Mouse (Mus musculus) forebrain, embryonic 15.5 days (tissue): ENCODE measurements around the gene Alpl. TPM values are rescaled to one million over a fixed set of nuclear protein-coding genes. Genes with fewer than 3 reads are reported as not detected.

Experiments
- ATAC-seq: fragments of 200-750 bp; cut with Nextera tagmentation; replicated peaks from 2 replicates; pipeline ENCODE4 v1.8.0; 2017; ENCODE audit warnings: mild to moderate bottlenecking, moderate TSS enrichment, moderate library complexity
- H3K27ac ChIP-seq: fragments of 300-500 bp; sonication (generic); replicated peaks from 2 replicates; pipeline ENCODE4 v1.5.1; 2015; ENCODE audit warnings: mild to moderate bottlenecking, inconsistent platforms
- H3K27me3 ChIP-seq: fragments of 300-500 bp; sonication (generic); 2 replicates; pipeline ENCODE4 v1.6.1; 2015; ENCODE audit warnings: inconsistent platforms
- H3K36me3 ChIP-seq: fragments of 300-500 bp; sonication (generic); 2 replicates; pipeline ENCODE4 v1.6.1; 2015; ENCODE audit warnings: mild to moderate bottlenecking, inconsistent platforms
- H3K4me1 ChIP-seq: fragments of 300-500 bp; sonication (generic); 2 replicates; pipeline ENCODE4 v1.6.1; 2015; ENCODE audit warnings: inconsistent platforms
- H3K4me2 ChIP-seq: fragments of 300-500 bp; sonication (generic); replicated peaks from 2 replicates; pipeline ENCODE4 v1.6.1; 2015; ENCODE audit warnings: mild to moderate bottlenecking, inconsistent platforms
- H3K4me3 ChIP-seq: fragments of 300-500 bp; sonication (generic); 2 replicates; pipeline ENCODE4 v1.5.1; 2015; ENCODE audit warnings: mild to moderate bottlenecking, inconsistent platforms
- H3K9ac ChIP-seq: fragments of 300-500 bp; sonication (generic); replicated peaks from 2 replicates; pipeline ENCODE4 v1.6.1; 2015; ENCODE audit warnings: mild to moderate bottlenecking, inconsistent platforms
- H3K9me3 ChIP-seq: fragments of 300-500 bp; sonication (generic); 2 replicates; pipeline ENCODE4 v1.6.1; 2016; ENCODE audit warnings: inconsistent platforms
- WGBS: fragments of 180-500 bp; shearing (Covaris S2); methylation state at CpG from one replicate; pipeline ENCODE4 v1.1.7; 2015; ENCODE audit warnings: mixed read lengths; 5-methylcytosine and 5-hydroxymethylcytosine counted together
- polyA plus RNA-seq: library from polyadenylated mRNA; unstranded; fragments of >200 nt; fragmentation: Nextera tagmentation; extraction: Ambion mirVana; gene quantifications from 2 replicates; pipeline ENCODE4 v1.2.1, GENCODE M21; 2015

The Alpl gene
- polyA plus RNA-seq, 1 experiment from 2014 or later = 8.1 TPM

GRCm38 (mm10) chr4:137747091-137747490, 49.1 kb downstream of the Alpl start:
- Histone ChIP-seq H3K36me3 (no peaks in the 10 kb centered on the region), H3K9me3 (no peaks in the 10 kb centered on the region), H3K4me3 (no peak overlapping the region), H3K4me1 (no peaks in the 10 kb centered on the region), H3K27ac (no peak overlapping the region), H3K9ac (no peak overlapping the region), H3K27me3 (no peaks in the 10 kb centered on the region), H3K4me2 (no peak overlapping the region)
- WGBS = 88% methylated on average over 9 of the region's 9 CpGs
- ATAC-seq = no peak

GRCm38 (mm10) chr4:137744433-137744918, 51.7 kb downstream of the Alpl start:
- WGBS = 59% methylated on average over 13 of the region's 13 CpGs
- no peaks in the 10 kb centered on the region for H3K27me3 ChIP-seq
- no peaks in the 10 kb centered on the region for H3K9me3 ChIP-seq
- H3K4me2 ChIP-seq = no peak overlapping the region
- peak; percentile 41; the same call in 1 of the 2 replicates for ATAC-seq
- no peaks in the 10 kb centered on the region for H3K36me3 ChIP-seq
- H3K9ac ChIP-seq = no peak overlapping the region
- H3K4me3 ChIP-seq = no peak overlapping the region
- peaks cover 1% of the 10 kb centered on the region; the same call in 1 of the 2 replicates for H3K4me1 ChIP-seq
- no peak overlapping the region for H3K27ac ChIP-seq

- no peak for ATAC-seq
- 61% methylated on average over 7 of the region's 7 CpGs for WGBS
- Histone ChIP-seq H3K9ac (no peak overlapping the region), H3K4me2 (no peak overlapping the region), H3K36me3 (no peaks in the 10 kb centered on the region), H3K4me1 (peaks cover 4% of the 10 kb centered on the region; the same call in 1 of the 2 replicates), H3K27ac (no peak overlapping the region), H3K4me3 (no peak overlapping the region), H3K9me3 (no peaks in the 10 kb centered on the region), H3K27me3 (no peaks in the 10 kb centered on the region)
Observed at GRCm38 (mm10) chr4:137743791-137744190, 52.4 kb downstream of the Alpl start.

GRCm38 (mm10) chr4:137740350-137740749, 55.8 kb downstream of the Alpl start:
- WGBS = 88% methylated on average over 7 of the region's 7 CpGs
- no peak for ATAC-seq
- H3K27ac ChIP-seq = no peak overlapping the region
- no peak overlapping the region for H3K4me3 ChIP-seq
- no peaks in the 10 kb centered on the region for H3K36me3 ChIP-seq
- no peak overlapping the region for H3K9ac ChIP-seq
- no peaks in the 10 kb centered on the region for H3K27me3 ChIP-seq
- no peak overlapping the region for H3K4me2 ChIP-seq
- H3K9me3 ChIP-seq = no peaks in the 10 kb centered on the region
- H3K4me1 ChIP-seq = peaks cover 11% of the 10 kb centered on the region

GRCm38 (mm10) chr4:137739151-137739923, 56.8 kb downstream of the Alpl start:
- Histone ChIP-seq H3K4me2 (peak overlapping the region; percentile 34), H3K4me3 (no peak overlapping the region), H3K36me3 (no peaks in the 10 kb centered on the region), H3K4me1 (peaks cover 11% of the 10 kb centered on the region), H3K9me3 (no peaks in the 10 kb centered on the region), H3K9ac (no peak overlapping the region), H3K27ac (no peak overlapping the region), H3K27me3 (no peaks in the 10 kb centered on the region)
- 55% methylated on average over 9 of the region's 9 CpGs for WGBS
- peak; percentile 78 for ATAC-seq

- H3K4me3 ChIP-seq = no peak overlapping the region
- H3K4me2 ChIP-seq = no peak overlapping the region
- no peaks in the 10 kb centered on the region for H3K27me3 ChIP-seq
- no peaks in the 10 kb centered on the region for H3K9me3 ChIP-seq
- 64% methylated on average over 3 of the region's 3 CpGs for WGBS
- no peak for ATAC-seq
- no peak overlapping the region for H3K27ac ChIP-seq
- H3K9ac ChIP-seq = no peak overlapping the region
- H3K4me1 ChIP-seq = peaks cover 11% of the 10 kb centered on the region
- no peaks in the 10 kb centered on the region for H3K36me3 ChIP-seq
Observed at GRCm38 (mm10) chr4:137737760-137738159, 58.4 kb downstream of the Alpl start.

GRCm38 (mm10) chr4:137736220-137736701, 59.9 kb downstream of the Alpl start:
- H3K36me3 ChIP-seq = no peaks in the 10 kb centered on the region
- ATAC-seq = no peak
- H3K4me1 ChIP-seq = peaks cover 11% of the 10 kb centered on the region
- no peak overlapping the region for H3K27ac ChIP-seq
- H3K27me3 ChIP-seq = no peaks in the 10 kb centered on the region
- 42% methylated on average over 11 of the region's 11 CpGs for WGBS
- no peaks in the 10 kb centered on the region for H3K9me3 ChIP-seq
- no peak overlapping the region for H3K9ac ChIP-seq
- no peak overlapping the region for H3K4me3 ChIP-seq
- H3K4me2 ChIP-seq = no peak overlapping the region

GRCm38 (mm10) chr4:137733459-137733858, 62.7 kb downstream of the Alpl start:
- H3K4me3 ChIP-seq = no peak overlapping the region
- H3K27ac ChIP-seq = no peak overlapping the region
- H3K9me3 ChIP-seq = no peaks in the 10 kb centered on the region
- ATAC-seq = no peak
- H3K36me3 ChIP-seq = no peaks in the 10 kb centered on the region
- 75% methylated on average over 5 of the region's 5 CpGs for WGBS
- H3K4me1 ChIP-seq = peaks cover 23% of the 10 kb centered on the region
- H3K27me3 ChIP-seq = 0 out of 2 replicates have a peak, but pooled peaks cover 4% of the 10 kb centered on the region
- H3K9ac ChIP-seq = no peak overlapping the region
- no peak overlapping the region for H3K4me2 ChIP-seq

GRCm38 (mm10) chr4:137732962-137733361, 63.2 kb downstream of the Alpl start:
- ATAC-seq = no peak
- H3K4me3 ChIP-seq = no peak overlapping the region
- 83% methylated on average over 3 of the region's 3 CpGs for WGBS

GRCm38 (mm10) chr4:137732361-137732760, 63.8 kb downstream of the Alpl start:
- Histone ChIP-seq H3K4me1 (peaks cover 34% of the 10 kb centered on the region), H3K4me3 (no peak overlapping the region), H3K9me3 (no peaks in the 10 kb centered on the region), H3K9ac (no peak overlapping the region), H3K27me3 (0 out of 2 replicates have a peak, but pooled peaks cover 4% of the 10 kb centered on the region), H3K27ac (no peak overlapping the region), H3K4me2 (no peak overlapping the region), H3K36me3 (no peaks in the 10 kb centered on the region)
- no peak for ATAC-seq
- WGBS = 82% methylated on average over 3 of the region's 3 CpGs

More at GRCm38 (mm10) chr4:137732962-137733361, 63.2 kb downstream of the Alpl start:
- no peaks in the 10 kb centered on the region for H3K9me3 ChIP-seq
- H3K36me3 ChIP-seq = no peaks in the 10 kb centered on the region
- H3K27ac ChIP-seq = no peak overlapping the region
- H3K9ac ChIP-seq = no peak overlapping the region
- peaks cover 28% of the 10 kb centered on the region for H3K4me1 ChIP-seq
- no peak overlapping the region for H3K4me2 ChIP-seq
- 0 out of 2 replicates have a peak, but pooled peaks cover 4% of the 10 kb centered on the region for H3K27me3 ChIP-seq

GRCm38 (mm10) chr4:137731891-137732290, 64.3 kb downstream of the Alpl start:
- Histone ChIP-seq H3K4me2 (no peak overlapping the region), H3K9me3 (no peaks in the 10 kb centered on the region), H3K4me3 (no peak overlapping the region), H3K4me1 (peaks cover 39% of the 10 kb centered on the region), H3K9ac (no peak overlapping the region), H3K27ac (no peak overlapping the region), H3K27me3 (0 out of 2 replicates have a peak, but pooled peaks cover 4% of the 10 kb centered on the region), H3K36me3 (no peaks in the 10 kb centered on the region)
- WGBS = 68% methylated on average over 10 of the region's 10 CpGs
- no peak for ATAC-seq

GRCm38 (mm10) chr4:137730757-137731156, 65.4 kb downstream of the Alpl start:
- H3K9ac ChIP-seq = no peak overlapping the region
- H3K4me1 ChIP-seq = peaks cover 34% of the 10 kb centered on the region
- 0 out of 2 replicates have a peak, but pooled peaks cover 4% of the 10 kb centered on the region for H3K27me3 ChIP-seq
- no peaks in the 10 kb centered on the region for H3K36me3 ChIP-seq
- WGBS = 81% methylated on average over 8 of the region's 8 CpGs
- no peak for ATAC-seq
- no peaks in the 10 kb centered on the region for H3K9me3 ChIP-seq
- H3K27ac ChIP-seq = no peak overlapping the region
- no peak overlapping the region for H3K4me2 ChIP-seq
- H3K4me3 ChIP-seq = no peak overlapping the region
